Mouse (Mus musculus): ENCODE data around the gene Aprt. TPM values are rescaled to one million over a fixed set of nuclear protein-coding genes. Genes with fewer than 3 reads are reported as not detected.

Gene Aprt
- polyA plus RNA-seq, 1 experiment from 2014 or later: 232 TPM

DNA sequence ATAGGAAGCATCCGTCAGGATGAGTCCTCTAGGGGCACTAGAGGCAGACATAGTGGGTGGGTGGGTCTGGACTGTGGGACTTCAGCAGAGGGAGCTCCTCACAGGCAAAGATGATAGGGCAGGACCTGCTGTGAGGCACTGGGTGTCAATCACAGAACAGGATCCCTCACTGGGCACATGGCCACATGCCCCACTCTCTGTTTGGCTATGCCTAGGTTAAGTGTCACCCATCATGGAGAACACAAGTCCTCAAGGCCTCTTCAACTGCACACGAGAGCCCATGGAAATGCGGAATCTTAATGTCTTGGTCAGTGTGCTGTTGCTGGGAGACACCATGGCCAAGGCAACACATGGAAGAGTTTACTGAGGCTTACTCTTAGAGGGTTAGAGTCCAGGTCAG lies 48.8 kb downstream of the Aprt start:
- H3K4me2 ChIP-seq: no peak overlapping the region
- peaks cover 78% of the 10 kb centered on the region for H3K4me1 ChIP-seq (replicated peaks)
- 0 out of 2 replicates have a peak overlapping the region, but pooled peaks have one; percentile 89 for H3K27ac ChIP-seq (ENCODE audit: poor library complexity, severe bottlenecking)
- 0 out of 2 replicates have a peak, but pooled peaks cover 4% of the 10 kb centered on the region for H3K36me3 ChIP-seq
- whole genome bisulfite sequencing: 87% methylated on average over 3 of the region's 3 CpGs
- no peak overlapping the region for H3K9ac ChIP-seq
- no peak for ATAC-seq (ENCODE audit: insufficient number of reproducible peaks, low FRiP score)
- H3K27me3 ChIP-seq (replicated peaks): no peaks in the 10 kb centered on the region
- no peaks in the 10 kb centered on the region for H3K9me3 ChIP-seq (replicated peaks)
- H3K4me3 ChIP-seq: no peak overlapping the region

- Histone ChIP-seq H3K4me2 (peak overlapping the region; percentile 37), H3K36me3 (0 out of 2 replicates have a peak, but pooled peaks cover 4% of the 10 kb centered on the region), H3K9me3 (replicated peaks) (no peaks in the 10 kb centered on the region), H3K27me3 (replicated peaks) (no peaks in the 10 kb centered on the region), H3K4me3 (no peak overlapping the region), H3K9ac (peak overlapping the region; percentile 40), H3K4me1 (replicated peaks) (peaks cover 73% of the 10 kb centered on the region), H3K27ac (ENCODE audit: poor library complexity, severe bottlenecking) (peak overlapping the region; percentile 89)
- 32% methylated on average over 7 of the region's 7 CpGs for WGBS
- peak; percentile 47; the same call in 1 of the 2 replicates for ATAC-seq (ENCODE audit: insufficient number of reproducible peaks, low FRiP score)
These were observed 50.1 kb downstream of the Aprt start for GRCm38 (mm10) chr8:122526526-122527170.

DNA sequence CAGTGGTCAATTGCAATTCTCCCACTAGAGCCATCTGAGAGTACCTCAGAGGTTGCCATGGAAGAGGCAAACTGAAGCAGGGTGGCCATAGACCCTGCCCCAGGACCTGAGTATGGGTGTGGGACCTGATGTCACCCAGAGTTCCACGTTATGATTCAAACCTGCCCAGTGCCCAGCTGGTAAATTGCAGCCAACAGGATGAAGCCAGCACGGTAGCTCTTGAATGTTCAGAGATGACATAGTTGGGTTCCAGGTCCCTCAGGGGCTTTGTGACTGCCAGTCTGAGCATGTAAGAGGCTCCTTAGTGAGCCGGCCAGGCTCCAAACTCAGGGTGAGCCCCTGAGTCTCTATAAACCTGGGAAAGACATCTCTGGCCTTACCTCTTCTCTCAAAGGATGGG lies 50.6 kb downstream of the Aprt start:
- no peaks in the 10 kb centered on the region for H3K9me3 ChIP-seq (replicated peaks)
- peak overlapping the region; percentile 55; the same call in 1 of the 2 replicates for H3K4me2 ChIP-seq
- no peak for ATAC-seq (ENCODE audit: insufficient number of reproducible peaks, low FRiP score)
- H3K4me3 ChIP-seq: no peak overlapping the region
- H3K4me1 ChIP-seq (replicated peaks): peaks cover 69% of the 10 kb centered on the region
- H3K36me3 ChIP-seq: 0 out of 2 replicates have a peak, but pooled peaks cover 4% of the 10 kb centered on the region
- H3K27ac ChIP-seq (ENCODE audit: poor library complexity, severe bottlenecking): peak overlapping the region; percentile 89
- 0 out of 2 replicates have a peak overlapping the region, but pooled peaks have one; percentile 61 for H3K9ac ChIP-seq
- no peaks in the 10 kb centered on the region for H3K27me3 ChIP-seq (replicated peaks)
- WGBS: 34% methylated on average over 3 of the region's 3 CpGs

DNA sequence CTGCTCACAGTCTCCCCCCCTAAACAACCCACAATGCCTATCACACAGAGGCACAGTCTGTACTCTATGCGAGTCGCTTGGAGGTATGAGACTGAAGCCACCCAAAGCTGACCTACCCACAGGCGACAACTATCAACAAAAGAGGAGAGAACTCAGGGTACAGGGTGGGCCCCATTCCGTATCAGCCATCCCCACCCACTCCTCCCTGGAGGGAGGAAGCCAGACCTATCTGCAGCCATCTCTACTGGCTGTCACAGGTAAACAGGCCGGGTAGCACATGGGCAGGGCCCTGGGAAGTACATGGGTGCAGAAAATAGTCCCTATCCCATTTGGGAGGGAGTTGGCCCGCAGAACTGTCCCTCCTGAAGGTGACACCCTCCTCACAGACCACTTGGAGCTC lies 51.7 kb downstream of the Aprt start:
- H3K4me1 ChIP-seq (replicated peaks): peaks cover 70% of the 10 kb centered on the region
- H3K4me3 ChIP-seq: no peak overlapping the region
- no peak; the same call in 1 of the 2 replicates for ATAC-seq (ENCODE audit: insufficient number of reproducible peaks, low FRiP score)
- peak overlapping the region; percentile 61 for H3K9ac ChIP-seq
- H3K27ac ChIP-seq (ENCODE audit: poor library complexity, severe bottlenecking): peak overlapping the region; percentile 89
- no peaks in the 10 kb centered on the region for H3K27me3 ChIP-seq (replicated peaks)
- WGBS: 59% methylated on average over 6 of the region's 6 CpGs
- 0 out of 2 replicates have a peak, but pooled peaks cover 4% of the 10 kb centered on the region for H3K36me3 ChIP-seq
- peak overlapping the region; percentile 55 for H3K4me2 ChIP-seq
- no peaks in the 10 kb centered on the region for H3K9me3 ChIP-seq (replicated peaks)

Small RNAs within 50 kb of the gene (microRNA-seq; reads per million reads assigned to microRNA genes)
- gene Mir6396: not detected

Other genes starting within 250 kb of the Aprt start
- not detected in 2 replicates for gene Trhr2, start 216.2 kb downstream of the Aprt start, polyA plus RNA-seq (2016; fragmentation: Nextera tagmentation; extraction: Ambion mirVana)
- 41.4 and 43.0 TPM in 2 replicates for gene Zc3h18, start 200.3 kb downstream of the Aprt start, polyA plus RNA-seq (2016; fragmentation: Nextera tagmentation; extraction: Ambion mirVana)
- not detected in 2 replicates for gene Il17c, start 154.9 kb downstream of the Aprt start, polyA plus RNA-seq (2016; fragmentation: Nextera tagmentation; extraction: Ambion mirVana)
- 175 and 182 TPM in 2 replicates for gene Cyba, start 144.0 kb downstream of the Aprt start, polyA plus RNA-seq (2016; fragmentation: Nextera tagmentation; extraction: Ambion mirVana)
- gene Mvd, start 133.5 kb downstream of the Aprt start, polyA plus RNA-seq (2016; fragmentation: Nextera tagmentation; extraction: Ambion mirVana): 22.8 and 24.1 TPM in 2 replicates
- gene Snai3, start 116.2 kb downstream of the Aprt start, polyA plus RNA-seq (2016; fragmentation: Nextera tagmentation; extraction: Ambion mirVana): 2.1 and 2.3 TPM in 2 replicates
- 33.7 and 39.7 TPM in 2 replicates for gene Rnf166, start 100.8 kb downstream of the Aprt start, polyA plus RNA-seq (2016; fragmentation: Nextera tagmentation; extraction: Ambion mirVana)
- 30.0 and 31.1 TPM in 2 replicates for gene Ctu2, start 100.8 kb downstream of the Aprt start, polyA plus RNA-seq (2016; fragmentation: Nextera tagmentation; extraction: Ambion mirVana)
- 25.5 and 27.8 TPM in 2 replicates for gene Piezo1, start 25.6 kb downstream of the Aprt start, polyA plus RNA-seq (2016; fragmentation: Nextera tagmentation; extraction: Ambion mirVana)
- gene Cdt1, start 8.9 kb downstream of the Aprt start, polyA plus RNA-seq (2016; fragmentation: Nextera tagmentation; extraction: Ambion mirVana): 36.9 and 38.9 TPM in 2 replicates
- 12.7 and 13.5 TPM in 2 replicates for gene Galns, start 34.6 kb upstream of the Aprt start, polyA plus RNA-seq (2016; fragmentation: Nextera tagmentation; extraction: Ambion mirVana)
- gene Trappc2l, start 34.7 kb upstream of the Aprt start, polyA plus RNA-seq (2016; fragmentation: Nextera tagmentation; extraction: Ambion mirVana): 45.1 and 45.8 TPM in 2 replicates
- gene Pabpn1l, start 45.8 kb upstream of the Aprt start, polyA plus RNA-seq (2016; fragmentation: Nextera tagmentation; extraction: Ambion mirVana): not detected in 2 replicates
- gene Cbfa2t3, start 122.2 kb upstream of the Aprt start, polyA plus RNA-seq (2016; fragmentation: Nextera tagmentation; extraction: Ambion mirVana): 6.2 TPM in 2 replicates
- 14.4 and 17.3 TPM in 2 replicates for gene Acsf3, start 198.6 kb upstream of the Aprt start, polyA plus RNA-seq (2016; fragmentation: Nextera tagmentation; extraction: Ambion mirVana)